Mouse (Mus musculus) gastrocnemius, postnatal 4 days (tissue): ENCODE results near the gene Zdhhc17. TPM values are rescaled to one million over a fixed set of nuclear protein-coding genes. Genes with fewer than 3 reads are reported as not detected.

Experiments
- DNase-seq, 2 experiments: peaks; one replicate each; pipeline ENCODE4 v3.0.0; 2021 to 2022; ENCODE audit warnings: low spot score in 2 of 2, mixed read lengths in 2 of 2
- long read RNA-seq, 2 experiments: library from polyadenylated mRNA; stranded (forward); transcript quantifications; one replicate each; pipeline ENCODE4 v2.0.0; 2021
- total RNA-seq, 2 experiments: library from RNA; stranded (reverse); gene quantifications; 2 replicates each; pipeline ENCODE4 v1.2.3; 2021

Gene Zdhhc17
- total RNA-seq, result 10 to 100 TPM; 31.5 to 32.4 TPM
- long read RNA-seq, experiment 1, partial matches to known transcripts, result 1 of 3 reads
- long read RNA-seq, experiment 1, other reads (novel, unspliced or antisense), result 2 of 3 reads
- long read RNA-seq, experiment 2, partial matches to known transcripts, result 0 of 3 reads
- long read RNA-seq, experiment 2, other reads (novel, unspliced or antisense), result 3 of 3 reads

GRCm38 (mm10) chr10:111009641-111010479, at the start of gene Zdhhc17:
Zdhhc17 (minus strand) TSS chr10:111010140.
- DNase-seq, result peak; percentile 76 to 91

GRCm38 (mm10) chr10:111055770-111056169, 45.8 kb upstream of the Zdhhc17 start:
- DNase-seq, result no peak

GRCm38 (mm10) chr10:111051606-111052005, 41.7 kb upstream of the Zdhhc17 start:
- no peak for DNase-seq

GRCm38 (mm10) chr10:111050511-111050910, 40.6 kb upstream of the Zdhhc17 start:
- no peak for DNase-seq

GRCm38 (mm10) chr10:111050061-111050460, 40.1 kb upstream of the Zdhhc17 start:
- DNase-seq, result no peak

- DNase-seq, result no peak
Observed at GRCm38 (mm10) chr10:111047895-111048294, 38.0 kb upstream of the Zdhhc17 start.

- no peak for DNase-seq
Observed at GRCm38 (mm10) chr10:111040078-111040656, 30.2 kb upstream of the Zdhhc17 start.

GRCm38 (mm10) chr10:111036851-111037250, 26.9 kb upstream of the Zdhhc17 start:
- no peak for DNase-seq

GRCm38 (mm10) chr10:111035134-111035533, 25.2 kb upstream of the Zdhhc17 start:
- no peak for DNase-seq

GRCm38 (mm10) chr10:111031511-111032365, 21.8 kb upstream of the Zdhhc17 start:
- peak in 1 of 2 experiments; percentile 13 for DNase-seq

GRCm38 (mm10) chr10:111030845-111031244, 20.9 kb upstream of the Zdhhc17 start:
- no peak for DNase-seq

- no peak for DNase-seq
Observed at GRCm38 (mm10) chr10:111026106-111026505, 16.2 kb upstream of the Zdhhc17 start.

GRCm38 (mm10) chr10:111024746-111025145, 14.8 kb upstream of the Zdhhc17 start:
- no peak for DNase-seq

GRCm38 (mm10) chr10:111014476-111014875, 4.5 kb upstream of the Zdhhc17 start:
- DNase-seq, result peak in 1 of 2 experiments; percentile 28

GRCm38 (mm10) chr10:111013265-111013664, 3.3 kb upstream of the Zdhhc17 start:
- no peak for DNase-seq

GRCm38 (mm10) chr10:111012496-111013038, 2.6 kb upstream of the Zdhhc17 start:
- no peak for DNase-seq

- DNase-seq, result no peak
Observed at GRCm38 (mm10) chr10:111011226-111011765, 1.4 kb upstream of the Zdhhc17 start.

- DNase-seq, result no peak
Observed at GRCm38 (mm10) chr10:111010480-111011225, 713 bp upstream of the Zdhhc17 start.

- DNase-seq, result no peak
Observed at GRCm38 (mm10) chr10:111009113-111009640, 763 bp downstream of the Zdhhc17 start.

GRCm38 (mm10) chr10:111007687-111008086, 2.3 kb downstream of the Zdhhc17 start:
- DNase-seq, result no peak
